Mouse (Mus musculus) heart, embryonic 11.5 days (tissue): ENCODE measurements at regions not wholly inside any gene's neighbourhood (a gene's known extent, or its start where the extent isn't known, plus 50 kb on each side); places are given as distances from the start of the nearest gene placed in this dataset.

ENCODE experiments used
- ATAC-seq: fragments of 200-750 bp; cut with Nextera tagmentation; replicated peaks from 2 replicates; pipeline ENCODE4 v1.8.0; 2017; ENCODE audit warnings: moderate library complexity; ENCODE audit not compliant: insufficient number of reproducible peaks, low FRiP score, low TSS enrichment
- H3K27ac ChIP-seq: fragments of 300-500 bp; sonication (generic); 2 replicates; pipeline ENCODE4 v1.5.1; 2014; ENCODE audit warnings: mild to moderate bottlenecking, low read depth, low read length
- H3K27me3 ChIP-seq: fragments of 300-500 bp; sonication (generic); 2 replicates; pipeline ENCODE4 v1.6.1; 2014; ENCODE audit warnings: mild to moderate bottlenecking, low read length, mixed read lengths; ENCODE audit not compliant: control insufficient read depth, insufficient read depth
- H3K36me3 ChIP-seq: fragments of 300-500 bp; sonication (generic); 2 replicates; pipeline ENCODE4 v1.6.1; 2014; ENCODE audit warnings: mild to moderate bottlenecking, low read length, moderate library complexity, mixed read lengths; ENCODE audit not compliant: control insufficient read depth, insufficient read depth
- H3K4me1 ChIP-seq: fragments of 300-500 bp; sonication (generic); 2 replicates; pipeline ENCODE4 v1.6.1; 2014; ENCODE audit warnings: low read length; ENCODE audit not compliant: control insufficient read depth, insufficient read depth
- H3K4me2 ChIP-seq: fragments of 300-500 bp; sonication (generic); 2 replicates; pipeline ENCODE4 v1.6.1; 2014; ENCODE audit warnings: mild to moderate bottlenecking, moderate library complexity
- H3K4me3 ChIP-seq: fragments of 300-500 bp; sonication (generic); 2 replicates; pipeline ENCODE4 v1.5.1; 2014; ENCODE audit warnings: low read depth, low read length
- H3K9ac ChIP-seq: fragments of 300-500 bp; sonication (generic); 2 replicates; pipeline ENCODE4 v1.6.1; 2014; ENCODE audit warnings: mild to moderate bottlenecking, low read depth, low read length, moderate library complexity
- H3K9me3 ChIP-seq: fragments of 300-500 bp; sonication (generic); replicated peaks from 2 replicates; pipeline ENCODE4 v1.6.1; 2016; ENCODE audit warnings: low read length; ENCODE audit not compliant: control insufficient read depth
- WGBS: fragments of 180-500 bp; shearing (Covaris S2); extraction: QIAGEN DNeasy Blood & Tissue Kit; methylation state at CpG from one replicate; pipeline ENCODE4 v1.1.7; 2014; ENCODE audit not compliant: insufficient replicate concordance; 5-methylcytosine and 5-hydroxymethylcytosine counted together

GRCm38 (mm10) chr3:37903482-37903881, 179.2 kb upstream of the Gm5148 start:
- H3K4me3 ChIP-seq: no peak overlapping the region
- ATAC-seq: no peak
- H3K4me2 ChIP-seq: no peak overlapping the region
- no peaks in the 10 kb centered on the region for H3K9me3 ChIP-seq
- H3K27ac ChIP-seq: no peak overlapping the region
- no peaks in the 10 kb centered on the region for H3K27me3 ChIP-seq
- 71% methylated on average over 3 of the region's 3 CpGs for WGBS
- peaks cover 16% of the 10 kb centered on the region for H3K4me1 ChIP-seq
- no peak overlapping the region for H3K9ac ChIP-seq
- H3K36me3 ChIP-seq: no peaks in the 10 kb centered on the region

- no peaks in the 10 kb centered on the region for H3K9me3 ChIP-seq
- H3K27ac ChIP-seq: no peak overlapping the region
- WGBS: 90% methylated on average over 4 of the region's 4 CpGs
- H3K27me3 ChIP-seq: no peaks in the 10 kb centered on the region
- ATAC-seq: no peak
- no peaks in the 10 kb centered on the region for H3K36me3 ChIP-seq
- H3K9ac ChIP-seq: no peak overlapping the region
- H3K4me1 ChIP-seq: peaks cover 14% of the 10 kb centered on the region
- no peak overlapping the region for H3K4me3 ChIP-seq
- no peak overlapping the region for H3K4me2 ChIP-seq
Measured at GRCm38 (mm10) chr3:37903021-37903420, 178.7 kb upstream of the Gm5148 start.

- Histone ChIP-seq H3K4me3 (no peak overlapping the region), H3K4me2 (peak overlapping the region; percentile 59; the same call in 1 of the 2 replicates), H3K36me3 (no peaks in the 10 kb centered on the region), H3K9ac (no peak overlapping the region), H3K9me3 (peaks cover 3% of the 10 kb centered on the region; the same call in 1 of the 2 replicates), H3K27me3 (no peaks in the 10 kb centered on the region), H3K4me1 (peaks cover 3% of the 10 kb centered on the region; the same call in 1 of the 2 replicates), H3K27ac (no peak overlapping the region; the same call in 1 of the 2 replicates)
- 40% methylated on average over 3 of the region's 3 CpGs for WGBS
- no peak for ATAC-seq
Measured at GRCm38 (mm10) chr3:37897392-37897791, 173.1 kb upstream of the Gm5148 start.

- H3K9me3 ChIP-seq: peaks cover 3% of the 10 kb centered on the region; the same call in 1 of the 2 replicates
- peak overlapping the region; percentile 59 for H3K9ac ChIP-seq
- 3% methylated on average over 17 of the region's 17 CpGs for WGBS
- H3K27me3 ChIP-seq: no peaks in the 10 kb centered on the region
- peak overlapping the region; percentile 23; the same call in 1 of the 2 replicates for H3K4me3 ChIP-seq
- ATAC-seq: peak; percentile 52; the same call in 1 of the 2 replicates
- H3K36me3 ChIP-seq: no peaks in the 10 kb centered on the region
- peak overlapping the region; percentile 59 for H3K4me2 ChIP-seq
- H3K27ac ChIP-seq: peak overlapping the region; percentile 29; the same call in 1 of the 2 replicates
- peaks cover 3% of the 10 kb centered on the region; the same call in 1 of the 2 replicates for H3K4me1 ChIP-seq
Measured at GRCm38 (mm10) chr3:37896821-37897311, 172.6 kb upstream of the Gm5148 start.

- no peak overlapping the region for H3K4me2 ChIP-seq
- no peak overlapping the region for H3K4me3 ChIP-seq
- no peaks in the 10 kb centered on the region for H3K27me3 ChIP-seq
Measured at GRCm38 (mm10) chr3:37894599-37894998, 170.3 kb upstream of the Gm5148 start.

GRCm38 (mm10) chr3:37890202-37890601, 165.9 kb upstream of the Gm5148 start:
- WGBS: 61% methylated on average over 1 of the region's 1 CpGs
- ATAC-seq: no peak
- Histone ChIP-seq H3K27me3 (no peaks in the 10 kb centered on the region), H3K9me3 (peaks cover 3% of the 10 kb centered on the region; the same call in 1 of the 2 replicates), H3K9ac (no peak overlapping the region), H3K4me2 (no peak overlapping the region), H3K36me3 (no peaks in the 10 kb centered on the region), H3K27ac (no peak overlapping the region), H3K4me1 (no peaks in the 10 kb centered on the region), H3K4me3 (no peak overlapping the region)

More at GRCm38 (mm10) chr3:37894599-37894998, 170.3 kb upstream of the Gm5148 start:
- Histone ChIP-seq H3K36me3 (no peaks in the 10 kb centered on the region), H3K9me3 (peaks cover 3% of the 10 kb centered on the region; the same call in 1 of the 2 replicates), H3K9ac (no peak overlapping the region), H3K27ac (no peak overlapping the region), H3K4me1 (peaks cover 3% of the 10 kb centered on the region; the same call in 1 of the 2 replicates)
- 66% methylated on average over 2 of the region's 2 CpGs for WGBS
- no peak for ATAC-seq

- H3K9me3 ChIP-seq: peaks cover 3% of the 10 kb centered on the region; the same call in 1 of the 2 replicates
- ATAC-seq: no peak
- H3K9ac ChIP-seq: no peak overlapping the region
- H3K4me2 ChIP-seq: no peak overlapping the region
- no peaks in the 10 kb centered on the region for H3K4me1 ChIP-seq
- H3K36me3 ChIP-seq: no peaks in the 10 kb centered on the region
- H3K27ac ChIP-seq: no peak overlapping the region
- WGBS: 43% methylated on average over 6 of the region's 6 CpGs
- no peaks in the 10 kb centered on the region for H3K27me3 ChIP-seq
- no peak overlapping the region for H3K4me3 ChIP-seq
Measured at GRCm38 (mm10) chr3:37888455-37888854, 164.2 kb upstream of the Gm5148 start.

- 72% methylated on average over 3 of the region's 3 CpGs for WGBS
- peaks cover 3% of the 10 kb centered on the region; the same call in 1 of the 2 replicates for H3K9me3 ChIP-seq
- no peaks in the 10 kb centered on the region for H3K4me1 ChIP-seq
- no peak for ATAC-seq
- H3K4me2 ChIP-seq: no peak overlapping the region
- H3K27ac ChIP-seq: no peak overlapping the region
- no peak overlapping the region for H3K9ac ChIP-seq
- H3K27me3 ChIP-seq: no peaks in the 10 kb centered on the region
- no peak overlapping the region for H3K4me3 ChIP-seq
- H3K36me3 ChIP-seq: no peaks in the 10 kb centered on the region
Measured at GRCm38 (mm10) chr3:37887711-37888110, 163.4 kb upstream of the Gm5148 start.
